Mouse (Mus musculus) limb, embryonic 13.5 days (tissue): ENCODE measurements around the gene Nubpl. TPM values are rescaled to one million over a fixed set of nuclear protein-coding genes. Genes with fewer than 3 reads are reported as not detected.

Experiments used
- ATAC-seq: fragments of 200-750 bp; cut with Nextera tagmentation; 2 replicates; pipeline ENCODE4 v1.8.0; 2017; ENCODE audit warnings: low read depth, moderate number of reproducible peaks, moderate TSS enrichment; ENCODE audit not compliant: low FRiP score
- H3K27ac ChIP-seq: fragments of 300-500 bp; sonication (generic); 2 replicates; pipeline ENCODE4 v1.5.1; 2015; ENCODE audit warnings: inconsistent platforms, mild to moderate bottlenecking, moderate library complexity
- H3K27me3 ChIP-seq: fragments of 300-500 bp; sonication (generic); 2 replicates; pipeline ENCODE4 v1.6.1; 2015; ENCODE audit warnings: mild to moderate bottlenecking, inconsistent platforms
- H3K36me3 ChIP-seq: fragments of 300-500 bp; sonication (generic); 2 replicates; pipeline ENCODE4 v1.6.1; 2015; ENCODE audit warnings: inconsistent platforms, mild to moderate bottlenecking, moderate library complexity
- H3K4me1 ChIP-seq: fragments of 300-500 bp; sonication (generic); 2 replicates; pipeline ENCODE4 v1.6.1; 2015; ENCODE audit warnings: inconsistent platforms
- H3K4me2 ChIP-seq: fragments of 300-500 bp; sonication (generic); replicated peaks from 2 replicates; pipeline ENCODE4 v1.6.1; 2015; ENCODE audit warnings: inconsistent platforms, mild to moderate bottlenecking, moderate library complexity
- H3K4me3 ChIP-seq: fragments of 300-500 bp; sonication (generic); 2 replicates; pipeline ENCODE4 v1.5.1; 2015; ENCODE audit warnings: moderate library complexity, mild to moderate bottlenecking, inconsistent platforms
- H3K9ac ChIP-seq: fragments of 300-500 bp; sonication (generic); 2 replicates; pipeline ENCODE4 v1.6.1; 2015; ENCODE audit warnings: mild to moderate bottlenecking, inconsistent platforms
- H3K9me3 ChIP-seq: fragments of 300-500 bp; sonication (generic); 2 replicates; pipeline ENCODE4 v1.6.1; 2016; ENCODE audit warnings: inconsistent platforms
- WGBS: fragments of 180-500 bp; shearing (Covaris S2); methylation state at CpG from one replicate; pipeline ENCODE4 v1.1.7; 2015; 5-methylcytosine and 5-hydroxymethylcytosine counted together
- polyA plus RNA-seq: library from polyadenylated mRNA; unstranded; fragments of >200 nt; fragmentation: Nextera tagmentation; extraction: Ambion mirVana; gene quantifications from 2 replicates; pipeline ENCODE4 v1.2.1, GENCODE M21; 2015

The Nubpl gene
- polyA plus RNA-seq, 1 experiment from 2014 or later, result 13.8 TPM

DNA sequence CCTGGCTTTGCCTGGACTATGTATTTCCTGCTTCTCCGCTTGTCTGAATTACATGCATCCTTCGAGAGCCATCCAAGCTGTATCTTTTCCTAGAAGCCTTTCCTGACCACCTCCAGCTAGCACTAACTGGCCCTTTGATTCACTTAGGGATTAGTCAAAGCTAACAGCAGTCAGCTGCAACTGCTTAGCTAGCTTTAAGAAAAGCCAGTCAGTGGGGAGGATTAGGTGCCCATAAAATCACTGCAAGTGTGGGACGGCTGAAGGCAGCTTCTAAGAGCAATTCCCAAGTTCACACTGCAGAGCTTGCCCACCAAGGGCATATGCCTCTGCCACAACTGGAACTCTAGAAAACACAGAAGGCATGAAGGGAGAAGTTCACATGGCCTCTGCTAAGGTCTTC is 252.7 kb downstream of the Nubpl start:
- H3K4me2 ChIP-seq, result no peak overlapping the region
- H3K9me3 ChIP-seq, result no peaks in the 10 kb centered on the region
- H3K4me1 ChIP-seq, result peaks cover 16% of the 10 kb centered on the region
- 21% methylated on average over 3 of the region's 3 CpGs for WGBS
- ATAC-seq, result no peak
- no peaks in the 10 kb centered on the region for H3K27me3 ChIP-seq
- no peaks in the 10 kb centered on the region for H3K36me3 ChIP-seq
- no peak overlapping the region for H3K9ac ChIP-seq
- H3K27ac ChIP-seq, result no peak overlapping the region
- no peak overlapping the region for H3K4me3 ChIP-seq

DNA sequence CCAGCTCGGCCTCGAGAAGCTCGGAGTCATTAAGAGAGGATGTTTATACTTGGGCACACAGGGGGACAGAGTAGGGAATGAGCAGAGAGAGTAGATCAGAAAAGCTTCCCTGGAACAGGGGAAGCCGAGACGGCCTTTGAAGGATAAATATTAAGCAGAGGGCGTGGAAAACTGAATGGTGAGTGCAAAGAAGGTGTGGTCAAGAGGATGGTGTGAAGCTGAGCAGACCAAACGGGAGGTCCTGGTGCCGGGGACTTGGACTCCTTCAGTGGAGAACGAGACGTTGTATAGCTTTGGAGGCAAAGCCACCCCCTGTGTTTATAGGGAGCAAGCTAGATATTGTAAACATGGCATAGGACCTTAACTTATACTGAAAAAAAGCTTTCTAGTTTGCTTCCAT is 261.9 kb downstream of the Nubpl start:
- no peak overlapping the region for H3K9ac ChIP-seq
- no peaks in the 10 kb centered on the region for H3K4me1 ChIP-seq
- H3K27ac ChIP-seq, result no peak overlapping the region
- no peak overlapping the region for H3K4me2 ChIP-seq
- WGBS, result 49% methylated on average over 10 of the region's 10 CpGs
- H3K9me3 ChIP-seq, result no peaks in the 10 kb centered on the region
- H3K27me3 ChIP-seq, result no peaks in the 10 kb centered on the region
- ATAC-seq, result no peak
- no peaks in the 10 kb centered on the region for H3K36me3 ChIP-seq
- H3K4me3 ChIP-seq, result no peak overlapping the region

DNA sequence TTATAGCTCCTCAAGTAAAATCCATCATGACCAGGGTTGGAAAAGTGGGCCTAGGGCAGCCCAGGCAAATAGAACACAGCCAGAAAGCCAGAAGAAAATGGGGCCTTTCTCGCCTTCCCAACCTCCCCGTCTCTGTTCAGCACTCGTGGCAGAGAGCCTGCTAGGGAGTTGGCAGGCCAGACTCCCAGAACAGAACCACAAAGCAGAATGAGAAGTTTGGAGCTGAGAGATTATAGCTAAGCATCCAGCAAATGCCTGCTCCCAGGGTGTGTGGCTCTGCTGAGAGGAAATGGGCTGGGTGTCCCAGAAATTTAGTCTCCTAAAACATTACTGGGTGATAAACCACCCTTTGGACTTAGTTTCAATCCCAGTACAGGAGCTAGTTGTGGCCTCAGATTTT is 262.6 kb downstream of the Nubpl start:
- Histone ChIP-seq H3K36me3 (no peaks in the 10 kb centered on the region), H3K4me3 (no peak overlapping the region), H3K4me1 (no peaks in the 10 kb centered on the region), H3K27ac (no peak overlapping the region), H3K9me3 (no peaks in the 10 kb centered on the region), H3K27me3 (no peaks in the 10 kb centered on the region), H3K9ac (no peak overlapping the region), H3K4me2 (no peak overlapping the region)
- no peak for ATAC-seq
- WGBS, result 55% methylated on average over 3 of the region's 3 CpGs

DNA sequence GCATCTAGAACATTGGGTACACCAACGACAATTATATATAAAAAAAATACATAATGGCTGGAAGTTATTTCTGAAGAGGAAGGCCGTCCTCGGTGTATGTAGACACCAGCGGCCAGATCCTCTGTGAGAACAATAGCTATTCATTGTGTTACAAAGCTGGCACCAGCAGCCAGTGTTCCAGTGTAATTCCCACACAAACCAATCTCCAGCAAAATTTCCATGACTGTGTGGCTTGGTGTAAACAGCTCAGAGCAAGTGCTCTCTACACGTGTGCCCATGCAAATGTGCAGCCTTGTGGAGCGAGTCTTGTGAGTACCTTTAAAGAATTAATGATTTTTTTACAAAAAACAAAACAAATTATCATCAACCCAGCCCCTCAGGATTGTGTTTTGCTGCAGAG is 263.7 kb downstream of the Nubpl start:
- ATAC-seq, result no peak
- Histone ChIP-seq H3K9ac (no peak overlapping the region), H3K4me1 (no peaks in the 10 kb centered on the region), H3K27ac (no peak overlapping the region), H3K9me3 (no peaks in the 10 kb centered on the region), H3K4me2 (no peak overlapping the region), H3K27me3 (no peaks in the 10 kb centered on the region), H3K36me3 (no peaks in the 10 kb centered on the region), H3K4me3 (no peak overlapping the region)
- WGBS, result 87% methylated on average over 6 of the region's 6 CpGs

Other genes starting within 250 kb of the Nubpl start
- gene Heatr5a, start 126.4 kb upstream of the Nubpl start, polyA plus RNA-seq, result 10.8 and 13.3 TPM in 2 replicates
- 20.8 and 22.7 TPM in 2 replicates for gene Dtd2, start 91.2 kb upstream of the Nubpl start, polyA plus RNA-seq
- gene Gpr33, start 69.7 kb upstream of the Nubpl start, polyA plus RNA-seq, result not detected in 2 replicates